Mouse (Mus musculus): Measurements from ENCODE around the gene Ank2. TPM values are rescaled to one million over a fixed set of nuclear protein-coding genes. Genes with fewer than 3 reads are reported as not detected.

The Ank2 gene
- polyA plus RNA-seq, 1 experiment from 2014 or later: 65.3 TPM

GRCm38 (mm10) chr3:127071471-127071870, 427.7 kb downstream of the Ank2 start:
- WGBS: 82% methylated on average over 1 of the region's 1 CpGs
- no peak for DNase-seq (ENCODE audit: low spot score)
- no peak overlapping the region for H3K27ac ChIP-seq

GRCm38 (mm10) chr3:127063654-127064386, 435.3 kb downstream of the Ank2 start:
- 90% methylated on average over 5 of the region's 5 CpGs for WGBS
- no peaks in the 10 kb centered on the region for H3K36me3 ChIP-seq
- no peaks in the 10 kb centered on the region for H3K4me1 ChIP-seq (replicated peaks)
- H3K9me3 ChIP-seq: no peaks in the 10 kb centered on the region
- H3K27ac ChIP-seq: no peak overlapping the region
- H3K27me3 ChIP-seq (ENCODE audit: insufficient read depth, poor library complexity, severe bottlenecking): no peaks in the 10 kb centered on the region
- H3K4me3 ChIP-seq: no peak overlapping the region
- DNase-seq (ENCODE audit: low spot score): no peak

More at GRCm38 (mm10) chr3:127071471-127071870, 427.7 kb downstream of the Ank2 start:
- Histone ChIP-seq H3K4me3 (no peak overlapping the region), H3K36me3 (no peaks in the 10 kb centered on the region), H3K9me3 (no peaks in the 10 kb centered on the region), H3K27me3 (ENCODE audit: insufficient read depth, poor library complexity, severe bottlenecking) (no peaks in the 10 kb centered on the region), H3K4me1 (replicated peaks) (no peaks in the 10 kb centered on the region)

GRCm38 (mm10) chr3:127059671-127060070, 439.5 kb downstream of the Ank2 start:
- no peak overlapping the region for H3K27ac ChIP-seq
- H3K36me3 ChIP-seq: no peaks in the 10 kb centered on the region
- H3K9me3 ChIP-seq: no peaks in the 10 kb centered on the region
- WGBS: 92% methylated on average over 4 of the region's 4 CpGs
- no peaks in the 10 kb centered on the region for H3K4me1 ChIP-seq (replicated peaks)
- no peak overlapping the region for H3K4me3 ChIP-seq
- no peaks in the 10 kb centered on the region for H3K27me3 ChIP-seq (ENCODE audit: insufficient read depth, poor library complexity, severe bottlenecking)
- DNase-seq (ENCODE audit: low spot score): no peak

GRCm38 (mm10) chr3:127041288-127041687, 457.9 kb downstream of the Ank2 start:
- peaks cover 5% of the 10 kb centered on the region; the same call in 1 of the 2 replicates for H3K36me3 ChIP-seq
- no peak overlapping the region for H3K27ac ChIP-seq
- H3K9me3 ChIP-seq: no peaks in the 10 kb centered on the region
- WGBS: 92% methylated on average over 7 of the region's 7 CpGs
- H3K4me1 ChIP-seq (replicated peaks): no peaks in the 10 kb centered on the region
- no peak overlapping the region for H3K4me3 ChIP-seq
- H3K27me3 ChIP-seq (ENCODE audit: insufficient read depth, poor library complexity, severe bottlenecking): no peaks in the 10 kb centered on the region
- no peak for DNase-seq (ENCODE audit: low spot score)

GRCm38 (mm10) chr3:127038570-127038969, 460.6 kb downstream of the Ank2 start:
- Histone ChIP-seq H3K27ac (no peak overlapping the region), H3K4me1 (replicated peaks) (no peaks in the 10 kb centered on the region), H3K4me3 (no peak overlapping the region), H3K36me3 (no peaks in the 10 kb centered on the region), H3K9me3 (no peaks in the 10 kb centered on the region), H3K27me3 (ENCODE audit: insufficient read depth, poor library complexity, severe bottlenecking) (no peaks in the 10 kb centered on the region)
- WGBS: 85% methylated on average over 7 of the region's 7 CpGs
- DNase-seq (ENCODE audit: low spot score): no peak

GRCm38 (mm10) chr3:127036118-127036517, 463.0 kb downstream of the Ank2 start:
- DNase-seq (ENCODE audit: low spot score): no peak
- Histone ChIP-seq H3K27ac (no peak overlapping the region), H3K27me3 (ENCODE audit: insufficient read depth, poor library complexity, severe bottlenecking) (no peaks in the 10 kb centered on the region), H3K4me1 (replicated peaks) (no peaks in the 10 kb centered on the region), H3K9me3 (no peaks in the 10 kb centered on the region), H3K36me3 (peaks cover 10% of the 10 kb centered on the region), H3K4me3 (no peak overlapping the region)
- 88% methylated on average over 5 of the region's 5 CpGs for WGBS

GRCm38 (mm10) chr3:127035540-127035939, 463.6 kb downstream of the Ank2 start:
- Histone ChIP-seq H3K4me3 (no peak overlapping the region), H3K27me3 (ENCODE audit: insufficient read depth, poor library complexity, severe bottlenecking) (no peaks in the 10 kb centered on the region), H3K27ac (no peak overlapping the region), H3K36me3 (peaks cover 10% of the 10 kb centered on the region), H3K4me1 (replicated peaks) (no peaks in the 10 kb centered on the region), H3K9me3 (no peaks in the 10 kb centered on the region)
- WGBS: 94% methylated on average over 12 of the region's 12 CpGs
- DNase-seq (ENCODE audit: low spot score): no peak

- no peaks in the 10 kb centered on the region for H3K4me1 ChIP-seq (replicated peaks)
- no peak for DNase-seq (ENCODE audit: low spot score)
- H3K27me3 ChIP-seq (ENCODE audit: insufficient read depth, poor library complexity, severe bottlenecking): no peaks in the 10 kb centered on the region
- WGBS: 89% methylated on average over 3 of the region's 3 CpGs
- H3K36me3 ChIP-seq: peaks cover 10% of the 10 kb centered on the region
- no peak overlapping the region for H3K4me3 ChIP-seq
- H3K27ac ChIP-seq: no peak overlapping the region
- no peaks in the 10 kb centered on the region for H3K9me3 ChIP-seq
These were observed 464.2 kb downstream of the Ank2 start for GRCm38 (mm10) chr3:127034983-127035382.

GRCm38 (mm10) chr3:127023992-127024391, 475.2 kb downstream of the Ank2 start:
- no peak overlapping the region for H3K4me3 ChIP-seq

GRCm38 (mm10) chr3:127020167-127020566, 479.0 kb downstream of the Ank2 start:
- Histone ChIP-seq H3K27me3 (ENCODE audit: insufficient read depth, poor library complexity, severe bottlenecking) (no peaks in the 10 kb centered on the region), H3K4me3 (no peak overlapping the region), H3K9me3 (no peaks in the 10 kb centered on the region), H3K27ac (no peak overlapping the region), H3K36me3 (peaks cover 15% of the 10 kb centered on the region; the same call in 1 of the 2 replicates), H3K4me1 (replicated peaks) (0 out of 2 replicates have a peak, but pooled peaks cover 3% of the 10 kb centered on the region)
- no peak for DNase-seq (ENCODE audit: low spot score)
- WGBS: 85% methylated on average over 1 of the region's 1 CpGs

More at GRCm38 (mm10) chr3:127023992-127024391, 475.2 kb downstream of the Ank2 start:
- 0 out of 2 replicates have a peak, but pooled peaks cover 2% of the 10 kb centered on the region for H3K4me1 ChIP-seq (replicated peaks)
- no peaks in the 10 kb centered on the region for H3K9me3 ChIP-seq
- no peak for DNase-seq (ENCODE audit: low spot score)
- 90% methylated on average over 4 of the region's 4 CpGs for WGBS
- no peaks in the 10 kb centered on the region for H3K27me3 ChIP-seq (ENCODE audit: insufficient read depth, poor library complexity, severe bottlenecking)
- H3K36me3 ChIP-seq: peaks cover 22% of the 10 kb centered on the region; the same call in 1 of the 2 replicates
- no peak overlapping the region for H3K27ac ChIP-seq

GRCm38 (mm10) chr3:127019728-127020127, 479.4 kb downstream of the Ank2 start:
- H3K9me3 ChIP-seq: no peaks in the 10 kb centered on the region
- WGBS: 85% methylated on average over 3 of the region's 3 CpGs
- H3K36me3 ChIP-seq: peaks cover 16% of the 10 kb centered on the region; the same call in 1 of the 2 replicates
- no peaks in the 10 kb centered on the region for H3K27me3 ChIP-seq (ENCODE audit: insufficient read depth, poor library complexity, severe bottlenecking)
- H3K27ac ChIP-seq: no peak overlapping the region
- no peak overlapping the region for H3K4me3 ChIP-seq
- H3K4me1 ChIP-seq (replicated peaks): 0 out of 2 replicates have a peak, but pooled peaks cover 3% of the 10 kb centered on the region
- no peak for DNase-seq (ENCODE audit: low spot score)

- Histone ChIP-seq H3K27me3 (ENCODE audit: insufficient read depth, poor library complexity, severe bottlenecking) (no peaks in the 10 kb centered on the region), H3K9me3 (no peaks in the 10 kb centered on the region), H3K36me3 (peaks cover 16% of the 10 kb centered on the region; the same call in 1 of the 2 replicates), H3K4me1 (replicated peaks) (0 out of 2 replicates have a peak, but pooled peaks cover 3% of the 10 kb centered on the region), H3K4me3 (no peak overlapping the region), H3K27ac (no peak overlapping the region)
- 58% methylated on average over 6 of the region's 6 CpGs for WGBS
- DNase-seq (ENCODE audit: low spot score): no peak
These were observed 480.0 kb downstream of the Ank2 start for GRCm38 (mm10) chr3:127019109-127019508.

- Histone ChIP-seq H3K9me3 (no peaks in the 10 kb centered on the region), H3K4me1 (replicated peaks) (0 out of 2 replicates have a peak, but pooled peaks cover 3% of the 10 kb centered on the region), H3K36me3 (peaks cover 11% of the 10 kb centered on the region; the same call in 1 of the 2 replicates), H3K27me3 (ENCODE audit: insufficient read depth, poor library complexity, severe bottlenecking) (no peaks in the 10 kb centered on the region), H3K27ac (no peak overlapping the region), H3K4me3 (no peak overlapping the region)
- 87% methylated on average over 3 of the region's 3 CpGs for WGBS
- DNase-seq (ENCODE audit: low spot score): no peak
These were observed 481.6 kb downstream of the Ank2 start for GRCm38 (mm10) chr3:127017523-127017922.

All from hindbrain, embryonic 10.5 days (tissue).